Mouse (Mus musculus) right cerebral cortex, adult 2 months (tissue): ENCODE results near the gene Hbq1b.
A peak's percentile ranks its signal among the peaks of the same experiment; 100 is the strongest.

Source experiments
- DNase-seq, 2 experiments: peaks; one replicate each; pipeline ENCODE4 v3.0.0; 2021 to 2022; ENCODE audit warnings: low spot score in 2 of 2

Hbq1b gene

GRCm38 (mm10) chr11:32286695-32287492 is at the start of gene Hbq1b:
Gene Hbq1b, plus strand, starts transcription at chr11:32286965.
- peak; percentile 82 to 88 for DNase-seq

GRCm38 (mm10) chr11:32237411-32237795 is 49.4 kb upstream of the Hbq1b start:
- DNase-seq, result no peak

- DNase-seq, result peak; percentile 80 to 86
Observed at GRCm38 (mm10) chr11:32238093-32238860, 48.5 kb upstream of the Hbq1b start.

GRCm38 (mm10) chr11:32241391-32241790 is 45.4 kb upstream of the Hbq1b start:
- no peak for DNase-seq

DNA sequence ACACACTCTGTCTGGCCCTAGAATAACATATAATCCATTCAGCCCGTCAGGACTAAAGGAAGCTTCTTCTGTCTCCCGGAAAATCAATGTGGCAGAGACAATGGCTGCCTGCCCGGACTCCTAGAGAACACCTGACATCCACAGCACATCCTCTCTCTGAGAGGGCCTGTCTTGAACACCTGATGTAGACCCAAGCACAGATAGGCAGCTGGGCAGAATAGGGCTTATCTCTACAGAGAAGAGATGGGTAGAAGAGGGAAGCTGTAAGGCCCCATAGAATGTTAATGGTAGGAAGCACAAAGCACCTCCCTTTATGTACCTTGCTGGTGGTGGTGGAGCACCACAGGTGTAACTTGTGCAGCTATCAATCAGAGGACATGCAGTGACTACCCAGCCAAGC is 44.6 kb upstream of the Hbq1b start:
- DNase-seq, result no peak

GRCm38 (mm10) chr11:32243205-32243955 is 43.4 kb upstream of the Hbq1b start:
- peak; percentile 56 to 59 for DNase-seq

DNA sequence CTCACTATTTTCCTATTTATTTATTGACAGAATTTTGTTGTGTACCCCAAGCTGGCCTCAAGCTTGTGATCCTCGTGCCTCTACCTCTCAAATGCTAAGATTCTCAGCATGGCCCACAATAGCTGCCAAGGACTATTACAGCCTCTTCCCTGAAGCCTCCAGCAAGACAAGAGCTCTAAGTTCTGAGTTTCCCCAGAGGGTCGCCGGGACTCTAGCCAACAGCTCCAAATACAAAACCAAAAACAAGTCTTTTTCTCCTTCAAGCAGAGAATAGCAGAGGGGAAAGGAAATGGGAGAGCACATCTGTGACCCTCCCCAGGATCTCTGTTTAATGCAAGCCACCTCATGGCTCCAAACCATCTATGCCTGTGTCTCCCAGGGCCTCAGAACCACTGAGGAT is 42.7 kb upstream of the Hbq1b start:
- no peak for DNase-seq

GRCm38 (mm10) chr11:32244617-32245016 is 42.1 kb upstream of the Hbq1b start:
- no peak for DNase-seq

- DNase-seq, result no peak
Observed at GRCm38 (mm10) chr11:32245614-32246013, 41.2 kb upstream of the Hbq1b start.

- DNase-seq, result no peak
Observed at GRCm38 (mm10) chr11:32247068-32247467, 39.7 kb upstream of the Hbq1b start.

DNA sequence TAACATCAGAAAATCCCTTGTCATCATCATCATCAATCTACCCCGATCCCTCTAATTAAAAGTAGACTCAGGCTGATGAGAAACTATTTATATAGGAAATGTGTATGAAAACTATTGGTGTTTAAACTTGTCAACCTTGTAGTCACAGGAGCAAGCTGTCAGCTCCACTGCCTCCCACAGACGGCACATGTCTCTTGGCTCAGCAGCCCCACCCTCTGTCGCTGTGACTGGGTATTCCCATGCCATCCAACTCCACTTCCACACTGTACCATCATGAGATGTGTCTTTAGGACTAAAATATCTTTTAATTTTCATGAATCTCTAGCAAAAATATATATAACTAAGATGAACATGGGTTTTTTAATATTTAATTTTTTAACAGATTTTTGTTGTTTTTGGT is 38.4 kb upstream of the Hbq1b start:
- DNase-seq, result no peak

- no peak for DNase-seq
Observed at GRCm38 (mm10) chr11:32250880-32251763, 35.6 kb upstream of the Hbq1b start.

DNA sequence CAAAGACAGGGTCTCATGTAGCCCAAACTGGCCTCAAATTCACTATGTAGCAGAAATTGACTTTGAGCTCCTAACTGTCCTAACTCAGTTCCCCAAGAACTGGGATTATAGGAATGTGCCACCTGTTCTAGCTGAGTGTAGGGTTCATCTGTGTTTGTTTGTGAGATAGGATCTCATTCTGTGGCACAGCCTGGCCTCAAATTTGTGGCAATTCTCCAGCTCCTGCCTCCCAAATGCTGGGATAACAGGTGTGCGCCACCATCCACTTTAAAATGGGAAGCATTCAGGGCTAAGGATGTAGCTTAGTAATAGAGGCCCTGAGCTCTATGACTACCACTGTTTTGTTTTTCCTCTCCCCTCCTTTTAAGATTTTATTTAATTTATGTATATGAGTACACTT is 33.6 kb upstream of the Hbq1b start:
- DNase-seq, result no peak

- no peak for DNase-seq
Observed at GRCm38 (mm10) chr11:32256146-32256545, 30.6 kb upstream of the Hbq1b start.

GRCm38 (mm10) chr11:32256566-32256965 is 30.2 kb upstream of the Hbq1b start:
- no peak for DNase-seq

- DNase-seq, result no peak
Observed at GRCm38 (mm10) chr11:32262674-32263415, 23.9 kb upstream of the Hbq1b start.

GRCm38 (mm10) chr11:32265117-32265738 is 21.5 kb upstream of the Hbq1b start:
- DNase-seq, result no peak

DNA sequence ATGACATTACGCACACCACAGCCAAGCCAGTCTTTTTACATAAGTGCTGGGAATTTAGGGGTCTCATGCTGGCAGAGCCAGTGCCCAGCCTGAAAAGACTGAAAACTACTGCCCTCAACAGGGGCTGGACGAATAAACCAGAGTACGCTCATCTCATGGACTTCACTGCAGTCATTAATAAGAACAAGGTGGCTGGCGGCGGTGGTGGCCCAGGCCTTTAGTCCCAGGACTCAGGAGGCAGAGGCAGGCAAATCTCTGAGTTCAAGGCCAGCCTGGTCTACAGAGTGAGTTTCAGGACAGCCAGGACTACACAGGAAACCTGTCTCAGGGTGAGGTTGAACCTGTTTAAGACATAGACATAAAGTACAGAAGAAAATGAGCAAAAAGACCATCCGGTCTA is 20.6 kb upstream of the Hbq1b start:
- DNase-seq, result no peak

DNA sequence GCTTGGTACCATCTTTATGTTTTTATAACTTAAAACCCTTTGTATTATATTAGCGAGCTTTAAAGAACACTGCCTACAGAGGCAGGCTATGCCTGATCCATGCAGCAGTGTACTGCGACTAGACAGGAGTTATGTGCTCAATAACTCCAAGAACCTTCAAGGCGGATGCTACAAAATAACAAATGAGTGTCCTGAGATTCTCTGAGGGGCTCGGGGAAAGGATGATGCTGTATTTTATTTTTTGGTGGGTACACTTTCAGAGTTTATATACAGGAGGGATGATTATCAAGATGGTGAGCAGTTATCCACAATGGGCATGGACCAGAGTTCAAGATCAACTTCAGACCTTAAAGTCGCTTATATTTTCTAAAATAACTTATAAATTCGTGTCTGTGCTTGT is 20.0 kb upstream of the Hbq1b start:
- DNase-seq, result no peak

DNA sequence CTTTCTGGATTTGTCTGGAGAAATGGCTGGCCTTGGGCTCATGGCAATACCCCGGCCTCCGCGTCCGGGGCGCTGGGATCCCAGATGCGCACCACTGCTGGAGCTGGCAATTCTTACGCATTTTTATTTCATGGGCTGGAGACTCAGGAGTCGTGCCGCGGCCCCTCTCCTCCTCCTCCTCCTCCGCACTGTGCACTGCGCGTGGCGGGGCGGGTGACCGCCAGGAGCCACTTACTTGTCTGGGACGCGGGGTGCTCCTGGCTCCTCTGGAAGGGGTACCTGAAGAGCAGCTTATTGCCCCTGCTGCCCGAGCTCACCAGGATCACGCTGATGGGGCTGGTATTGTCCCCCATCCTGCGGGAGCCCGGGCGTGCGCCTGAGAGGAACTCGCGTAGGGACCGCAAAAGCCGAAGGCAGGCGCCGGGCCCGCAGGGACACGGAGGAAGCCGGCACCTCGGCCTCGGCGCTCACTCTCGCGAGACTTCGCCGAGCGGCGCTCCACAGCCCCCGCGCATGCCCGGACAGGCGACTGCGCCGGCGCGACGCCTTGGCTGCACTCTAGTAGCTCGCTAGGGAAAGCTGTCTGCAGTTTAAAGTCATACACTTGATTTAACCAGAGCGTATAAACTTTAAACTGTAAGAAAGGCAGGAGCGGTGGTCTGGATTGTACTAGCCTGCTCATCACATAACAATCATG is 19.4 kb upstream of the Hbq1b start, which contains the start of gene Nprl3:
Gene Nprl3 (minus strand): TSS at position 520 of the 697 bp plus-strand sequence.
- peak; percentile 96 for DNase-seq
